Mouse (Mus musculus) CD8-positive naive resting alpha-beta T cell, adult 2 months (primary cell): Measurements from ENCODE around the gene Defa20.
"Not testable (repeated sequence)": the region's sequence is repeated elsewhere in the genome, so short reads cannot be mapped to it uniquely, and the experiment has no call there.

ENCODE experiments used
- DNase-seq, 2 experiments: peaks; one replicate each; pipeline ENCODE4 v3.0.0; 2022; ENCODE audit warnings: low read depth in 2 of 2, low spot score in 2 of 2

Gene Defa20

DNA sequence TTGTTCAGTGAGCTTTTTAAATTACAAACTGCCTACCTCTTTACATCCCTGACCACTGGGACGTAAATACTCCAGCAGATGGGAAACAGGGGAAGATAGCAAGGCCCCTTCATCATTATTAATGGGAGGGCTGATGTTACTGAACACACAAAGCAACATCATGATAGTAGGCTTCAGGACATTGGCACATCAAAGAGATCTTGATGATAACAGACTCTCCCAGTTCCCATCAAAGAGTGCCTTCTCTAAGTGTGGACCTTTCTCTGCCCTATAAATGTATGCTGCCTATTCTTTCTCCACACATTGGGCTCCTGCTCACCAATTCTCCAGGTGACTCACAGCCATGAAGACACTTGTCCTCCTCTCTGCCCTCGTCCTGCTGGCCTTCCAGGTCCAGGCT, at the start of gene Defa20:
TSS of gene Defa20 (plus strand) at position 301 of the 400 bp plus-strand sequence.
- DNase-seq: not testable (repeated sequence)

DNA sequence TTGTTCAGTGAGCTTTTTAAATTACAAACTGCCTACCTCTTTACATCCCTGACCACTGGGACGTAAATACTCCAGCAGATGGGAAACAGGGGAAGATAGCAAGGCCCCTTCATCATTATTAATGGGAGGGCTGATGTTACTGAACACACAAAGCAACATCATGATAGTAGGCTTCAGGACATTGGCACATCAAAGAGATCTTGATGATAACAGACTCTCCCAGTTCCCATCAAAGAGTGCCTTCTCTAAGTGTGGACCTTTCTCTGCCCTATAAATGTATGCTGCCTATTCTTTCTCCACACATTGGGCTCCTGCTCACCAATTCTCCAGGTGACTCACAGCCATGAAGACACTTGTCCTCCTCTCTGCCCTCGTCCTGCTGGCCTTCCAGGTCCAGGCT, 19.7 kb downstream of the Defa20 start, which contains the start of gene Defa32:
TSS of gene Defa32 (plus strand) at position 301 of the 400 bp plus-strand sequence.
- not testable (repeated sequence) for DNase-seq
